Mouse (Mus musculus): Measurements from ENCODE around the gene Smbd1. TPM values are rescaled to one million over a fixed set of nuclear protein-coding genes. Genes with fewer than 3 reads are reported as not detected.

Gene Smbd1
- polyA plus RNA-seq, 1 experiment from 2014 or later, result not detected

DNA sequence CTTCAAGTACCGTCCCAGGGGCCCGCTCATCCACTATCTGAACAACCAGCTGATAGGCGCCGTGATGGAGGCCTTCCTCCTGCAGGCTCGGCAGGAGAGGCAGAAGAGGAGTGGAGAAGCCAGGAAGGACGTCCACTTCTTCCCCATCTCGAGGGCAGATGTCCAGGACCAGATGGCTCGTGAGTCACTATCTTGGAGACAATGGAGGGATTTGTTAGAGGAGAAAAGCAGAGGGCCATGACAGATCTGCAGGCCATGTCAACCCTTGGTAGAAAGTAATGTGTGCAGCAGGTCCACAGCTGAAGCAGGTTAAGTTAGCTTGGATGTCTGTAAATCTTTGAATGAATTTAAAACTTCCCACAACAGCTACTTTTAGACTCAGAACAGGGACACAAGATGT is 31.3 kb downstream of the Smbd1 start:
- ATAC-seq (ENCODE audit: low read depth) (no peak), DNase-seq (ENCODE audit: low spot score) (no peak)
- no peaks in the 10 kb centered on the region for H3K36me3 ChIP-seq (ENCODE audit: control insufficient read depth, insufficient read depth, low read length)
- no peak overlapping the region for H3K9ac ChIP-seq (ENCODE audit: low read depth, low read length)
- H3K4me2 ChIP-seq (ENCODE audit: low read depth, low read length), result no peak overlapping the region
- H3K4me3 ChIP-seq (ENCODE audit: low read depth, low read length), result no peak overlapping the region
- no peaks in the 10 kb centered on the region for H3K4me1 ChIP-seq (ENCODE audit: control insufficient read depth, insufficient read depth, low read length)
- no peaks in the 10 kb centered on the region for H3K27me3 ChIP-seq (replicated peaks; ENCODE audit: control insufficient read depth, insufficient read depth, low read length)
- 56% methylated on average over 8 of the region's 8 CpGs for WGBS
- H3K9me3 ChIP-seq (ENCODE audit: control insufficient read depth, low read length), result no peaks in the 10 kb centered on the region
- no peak overlapping the region for H3K27ac ChIP-seq (replicated peaks; ENCODE audit: low read depth, low read length)

GRCm38 (mm10) chr16:32776676-32777075 is 33.6 kb downstream of the Smbd1 start:
- H3K4me2 ChIP-seq (ENCODE audit: low read depth, low read length), result no peak overlapping the region
- H3K9me3 ChIP-seq (ENCODE audit: control insufficient read depth, low read length), result no peaks in the 10 kb centered on the region
- H3K4me1 ChIP-seq (ENCODE audit: control insufficient read depth, insufficient read depth, low read length), result no peaks in the 10 kb centered on the region
- no peaks in the 10 kb centered on the region for H3K27me3 ChIP-seq (replicated peaks; ENCODE audit: control insufficient read depth, insufficient read depth, low read length)
- ATAC-seq (ENCODE audit: low read depth), result no peak
- no peak overlapping the region for H3K27ac ChIP-seq (replicated peaks; ENCODE audit: low read depth, low read length)
- 79% methylated on average over 10 of the region's 10 CpGs for WGBS
- H3K36me3 ChIP-seq (ENCODE audit: control insufficient read depth, insufficient read depth, low read length), result no peaks in the 10 kb centered on the region
- DNase-seq (ENCODE audit: low spot score), result no peak
- no peak overlapping the region for H3K9ac ChIP-seq (ENCODE audit: low read depth, low read length)
- no peak overlapping the region for H3K4me3 ChIP-seq (ENCODE audit: low read depth, low read length)

- DNase-seq (ENCODE audit: low spot score), result no peak
- H3K9me3 ChIP-seq (ENCODE audit: control insufficient read depth, low read length), result no peaks in the 10 kb centered on the region
- no peak overlapping the region for H3K9ac ChIP-seq (ENCODE audit: low read depth, low read length)
- H3K36me3 ChIP-seq (ENCODE audit: control insufficient read depth, insufficient read depth, low read length), result no peaks in the 10 kb centered on the region
- no peak overlapping the region for H3K4me3 ChIP-seq (ENCODE audit: low read depth, low read length)
- ATAC-seq (ENCODE audit: low read depth), result no peak
- H3K4me2 ChIP-seq (ENCODE audit: low read depth, low read length), result no peak overlapping the region
- no peaks in the 10 kb centered on the region for H3K4me1 ChIP-seq (ENCODE audit: control insufficient read depth, insufficient read depth, low read length)
- WGBS, result 89% methylated on average over 7 of the region's 7 CpGs
- H3K27me3 ChIP-seq (replicated peaks; ENCODE audit: control insufficient read depth, insufficient read depth, low read length), result no peaks in the 10 kb centered on the region
- H3K27ac ChIP-seq (replicated peaks; ENCODE audit: low read depth, low read length), result no peak overlapping the region
These were observed 43.4 kb downstream of the Smbd1 start for GRCm38 (mm10) chr16:32766904-32767303.

DNA sequence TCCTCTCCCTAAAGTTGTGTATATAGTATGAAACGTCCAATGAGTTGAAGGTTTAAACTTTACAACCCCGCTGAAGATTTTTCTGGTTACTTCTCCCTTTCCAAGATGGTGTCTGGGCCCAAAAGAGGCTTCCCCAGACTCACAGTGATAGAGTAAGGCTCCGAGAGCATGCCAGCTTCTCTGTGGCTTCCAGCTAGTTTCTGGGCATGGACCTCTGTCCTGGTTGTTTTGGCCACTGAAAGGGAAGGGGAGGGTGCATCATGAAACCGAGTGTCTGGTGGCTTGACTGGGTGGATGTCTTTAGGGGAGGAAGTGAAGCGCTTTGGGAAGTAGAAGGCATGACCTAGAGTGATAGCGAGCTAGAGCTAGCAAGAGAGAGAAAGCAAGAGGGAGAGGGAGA is 45.3 kb downstream of the Smbd1 start:
- no peak overlapping the region for H3K4me2 ChIP-seq (ENCODE audit: low read depth, low read length)
- H3K9ac ChIP-seq (ENCODE audit: low read depth, low read length), result no peak overlapping the region
- H3K4me3 ChIP-seq (ENCODE audit: low read depth, low read length), result no peak overlapping the region
- H3K4me1 ChIP-seq (ENCODE audit: control insufficient read depth, insufficient read depth, low read length), result no peaks in the 10 kb centered on the region
- no peaks in the 10 kb centered on the region for H3K9me3 ChIP-seq (ENCODE audit: control insufficient read depth, low read length)
- H3K36me3 ChIP-seq (ENCODE audit: control insufficient read depth, insufficient read depth, low read length), result no peaks in the 10 kb centered on the region
- no peaks in the 10 kb centered on the region for H3K27me3 ChIP-seq (replicated peaks; ENCODE audit: control insufficient read depth, insufficient read depth, low read length)
- no peak for DNase-seq (ENCODE audit: low spot score)
- WGBS, result 65% methylated on average over 6 of the region's 6 CpGs
- no peak overlapping the region for H3K27ac ChIP-seq (replicated peaks; ENCODE audit: low read depth, low read length)
- ATAC-seq (ENCODE audit: low read depth), result no peak

DNA sequence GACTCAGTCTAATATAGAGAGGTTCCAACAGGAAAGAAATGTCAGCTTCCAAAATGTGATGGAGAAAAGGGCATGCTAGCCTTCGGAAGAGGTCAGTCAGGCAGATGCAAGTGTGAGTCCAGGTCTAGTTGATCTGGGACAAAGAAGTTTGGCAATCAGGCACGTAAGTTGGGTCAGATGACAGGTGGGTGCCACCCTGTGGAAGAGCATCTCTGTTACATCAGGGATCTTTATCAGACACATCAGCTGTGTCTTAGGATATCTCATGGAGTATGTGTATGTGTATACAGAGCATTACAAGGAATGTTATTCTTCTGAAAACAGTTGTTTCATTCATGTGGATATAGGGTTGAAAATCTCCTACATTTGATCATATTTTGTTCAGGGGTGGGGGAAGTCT is 45.7 kb downstream of the Smbd1 start:
- no peak overlapping the region for H3K4me2 ChIP-seq (ENCODE audit: low read depth, low read length)
- no peaks in the 10 kb centered on the region for H3K9me3 ChIP-seq (ENCODE audit: control insufficient read depth, low read length)
- no peak overlapping the region for H3K9ac ChIP-seq (ENCODE audit: low read depth, low read length)
- H3K27me3 ChIP-seq (replicated peaks; ENCODE audit: control insufficient read depth, insufficient read depth, low read length), result no peaks in the 10 kb centered on the region
- ATAC-seq (ENCODE audit: low read depth), result no peak
- no peak overlapping the region for H3K4me3 ChIP-seq (ENCODE audit: low read depth, low read length)
- no peaks in the 10 kb centered on the region for H3K4me1 ChIP-seq (ENCODE audit: control insufficient read depth, insufficient read depth, low read length)
- H3K36me3 ChIP-seq (ENCODE audit: control insufficient read depth, insufficient read depth, low read length), result no peaks in the 10 kb centered on the region
- no peak for DNase-seq (ENCODE audit: low spot score)
- H3K27ac ChIP-seq (replicated peaks; ENCODE audit: low read depth, low read length), result no peak overlapping the region
- 82% methylated on average over 2 of the region's 2 CpGs for WGBS

Other genes starting within 250 kb of the Smbd1 start
- 40.2 and 40.4 TPM in 2 replicates for gene Tfrc, start 201.6 kb downstream of the Smbd1 start, polyA plus RNA-seq (2014; fragmentation: Nextera tagmentation; extraction: Ambion mirVana)
- 14.6 and 14.8 TPM in 2 replicates for gene Tnk2, start 166.6 kb downstream of the Smbd1 start, polyA plus RNA-seq (2014; fragmentation: Nextera tagmentation; extraction: Ambion mirVana)
- gene Muc4, start 74.6 kb downstream of the Smbd1 start, polyA plus RNA-seq (2014; fragmentation: Nextera tagmentation; extraction: Ambion mirVana), result 1.6 and 1.8 TPM in 2 replicates
- 0.43 and 0.79 TPM in 2 replicates for gene Muc20, start 13.0 kb downstream of the Smbd1 start, polyA plus RNA-seq (2014; fragmentation: Nextera tagmentation; extraction: Ambion mirVana)
- gene Fyttd1, start 67.0 kb upstream of the Smbd1 start, polyA plus RNA-seq (2014; fragmentation: Nextera tagmentation; extraction: Ambion mirVana), result 136 and 141 TPM in 2 replicates
- 19.6 and 20.3 TPM in 2 replicates for gene Rubcn, start 67.3 kb upstream of the Smbd1 start, polyA plus RNA-seq (2014; fragmentation: Nextera tagmentation; extraction: Ambion mirVana)
- gene Lrch3, start 103.6 kb upstream of the Smbd1 start, polyA plus RNA-seq (2014; fragmentation: Nextera tagmentation; extraction: Ambion mirVana), result 23.5 and 25.3 TPM in 2 replicates
- gene Iqcg, start 245.7 kb upstream of the Smbd1 start, polyA plus RNA-seq (2014; fragmentation: Nextera tagmentation; extraction: Ambion mirVana), result 3.1 and 7.4 TPM in 2 replicates
- gene Rpl35a, start 246.0 kb upstream of the Smbd1 start, polyA plus RNA-seq (2014; fragmentation: Nextera tagmentation; extraction: Ambion mirVana), result 940 and 1,079 TPM in 2 replicates